Mouse (Mus musculus): ENCODE measurements around the gene Cnnm3.

DNA sequence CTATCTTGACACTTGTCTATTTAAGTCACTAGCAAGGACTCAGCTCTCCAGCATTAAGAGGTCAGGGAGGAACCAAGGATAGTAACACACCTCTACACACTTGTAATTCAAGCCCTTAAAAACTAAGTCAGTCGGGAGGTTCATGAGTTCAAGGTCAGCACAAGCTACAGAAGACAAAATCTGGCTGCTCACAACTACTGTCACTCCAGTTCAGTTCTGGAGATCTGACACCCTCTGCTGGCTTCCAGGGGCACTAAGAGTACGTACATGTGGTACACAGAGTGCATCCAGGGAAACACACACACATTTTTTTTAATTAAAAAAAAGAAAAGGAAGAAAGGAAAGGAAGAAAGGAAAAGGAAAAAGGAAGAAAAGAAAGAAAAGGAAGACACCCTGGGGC, 14.9 kb upstream of the Cnnm3 start:
- TF ChIP-seq CTCF (IDR thresholded peaks at IDR 0.05; ENCODE audit: control insufficient read depth, insufficient read depth, insufficient replicate concordance, low read depth, low read length) = no peak
- no peak for TF ChIP-seq POLR2A (IDR thresholded peaks at IDR 0.05; ENCODE audit: control insufficient read depth, low read depth, low read length)

Data from testis, adult 2 months (tissue).